In genomic region chr11:44731763-44732162, GRCm38 (mm10) we compare ENCODE assay signal across 23 mouse cellular contexts.
"Had no signal": no experiment of that assay in that cellular context is flagged by ENCODE, and none has a peak within 500 bp of the region (broad histone marks: within the 10 kb centered on the region; RNA-seq: fewer than 3 reads in every experiment).

No protein-coding gene starts in this region.

- H3K9ac ChIP-seq: heart, embryonic 13.5 days; heart, embryonic 15.5 days; hindbrain, embryonic 12.5 days; hindbrain, embryonic 14.5 days; intestine, embryonic 15.5 days; limb, embryonic 13.5 days; limb, embryonic 15.5 days had no signal

- H3K4me2 ChIP-seq: heart, embryonic 11.5 days; heart, embryonic 13.5 days; heart, embryonic 15.5 days; hindbrain, embryonic 12.5 days; hindbrain, embryonic 14.5 days; intestine, embryonic 15.5 days; limb, embryonic 13.5 days; limb, embryonic 15.5 days had no signal

- H3K9me3 ChIP-seq: heart, embryonic 13.5 days; heart, embryonic 15.5 days; hindbrain, embryonic 12.5 days; intestine, embryonic 15.5 days; limb, embryonic 13.5 days; limb, embryonic 15.5 days had no signal

- H3K4me1 ChIP-seq: intestine, embryonic 15.5 days; limb, embryonic 15.5 days had no signal

- H3K36me3 ChIP-seq: heart, embryonic 13.5 days; heart, embryonic 15.5 days; hindbrain, embryonic 12.5 days; intestine, embryonic 15.5 days; limb, embryonic 13.5 days; limb, embryonic 15.5 days had no signal

- ATAC-seq: hindbrain, embryonic 16.5 days; inflammation-experienced regulatory T-cells, adult 6 months; intestine, embryonic 15.5 days; intestine, postnatal 0 days had no signal

- H3K4me3 ChIP-seq: heart, adult 2 months; heart, embryonic 13.5 days; heart, embryonic 15.5 days; hindbrain, embryonic 12.5 days; intestine, embryonic 15.5 days; layer of hippocampus, adult 2 months; left cerebral cortex, adult 2 months; limb, embryonic 13.5 days; limb, embryonic 15.5 days had no signal

- H3K27ac ChIP-seq: heart, adult 2 months; heart, embryonic 13.5 days; heart, embryonic 15.5 days; hindbrain, embryonic 12.5 days; hindbrain, embryonic 14.5 days; intestine, embryonic 15.5 days; layer of hippocampus, adult 2 months; left cerebral cortex, adult 2 months; limb, embryonic 13.5 days; limb, embryonic 15.5 days had no signal

- H3K27me3 ChIP-seq: heart, embryonic 13.5 days; heart, embryonic 15.5 days; hindbrain, embryonic 12.5 days; intestine, embryonic 15.5 days; limb, embryonic 13.5 days; limb, embryonic 15.5 days had no signal

- DNase-seq: gastrocnemius, postnatal 14 days; gastrocnemius, postnatal 36 days; heart, adult 2 months; heart, postnatal 14 days; heart, postnatal 36 days; kidney, adult 18-20 months; kidney, adult 8-10 months; kidney, postnatal 10 days; kidney, postnatal 25 days; kidney, postnatal 4 days had no signal
